Mouse (Mus musculus) 416B (cell line): ENCODE measurements around the gene Pde3a.

Experiments
- DNase-seq: peaks from one replicate; pipeline ENCODE4 v3.0.0; 2011; ENCODE audit warnings: low read depth

Pde3a gene

DNA sequence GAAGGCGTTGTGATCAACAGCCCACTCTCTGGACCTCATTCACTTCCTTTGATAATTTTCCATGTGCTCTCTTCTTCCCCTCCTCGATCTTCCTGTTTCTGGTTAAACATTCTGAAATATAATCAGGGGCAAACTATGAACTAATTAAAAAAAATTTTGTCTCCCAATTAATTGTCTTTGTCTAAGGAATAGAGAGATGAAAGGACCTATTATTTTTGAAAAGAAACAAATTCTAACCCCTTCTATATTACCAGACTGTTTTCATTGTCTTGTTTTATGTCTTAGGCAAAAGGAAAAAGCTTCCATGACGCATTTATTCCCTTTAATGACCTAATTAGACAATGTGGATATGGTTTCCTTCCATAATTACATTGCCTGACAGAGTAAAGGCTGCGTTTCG is 156.4 kb downstream of the Pde3a start:
- DNase-seq: no peak

DNA sequence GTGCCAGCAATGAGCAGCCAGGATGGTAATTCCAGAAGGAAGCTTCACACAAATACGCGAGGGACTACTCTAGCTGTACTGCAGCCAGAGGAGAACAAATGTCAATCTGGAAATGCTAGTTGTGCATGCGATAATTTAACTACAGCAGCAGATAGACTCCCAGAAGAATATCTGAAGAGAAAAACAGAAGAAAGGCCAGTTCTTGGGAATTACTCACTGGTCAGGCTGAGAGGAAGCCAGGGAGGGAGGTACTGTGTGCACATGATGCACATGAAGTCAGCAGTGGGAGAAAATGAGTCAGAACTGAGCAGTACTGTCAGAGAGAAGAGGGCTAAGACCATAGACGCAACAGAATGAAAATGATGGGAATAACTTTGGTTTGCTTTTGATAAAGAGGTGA is 159.7 kb downstream of the Pde3a start:
- no peak for DNase-seq

DNA sequence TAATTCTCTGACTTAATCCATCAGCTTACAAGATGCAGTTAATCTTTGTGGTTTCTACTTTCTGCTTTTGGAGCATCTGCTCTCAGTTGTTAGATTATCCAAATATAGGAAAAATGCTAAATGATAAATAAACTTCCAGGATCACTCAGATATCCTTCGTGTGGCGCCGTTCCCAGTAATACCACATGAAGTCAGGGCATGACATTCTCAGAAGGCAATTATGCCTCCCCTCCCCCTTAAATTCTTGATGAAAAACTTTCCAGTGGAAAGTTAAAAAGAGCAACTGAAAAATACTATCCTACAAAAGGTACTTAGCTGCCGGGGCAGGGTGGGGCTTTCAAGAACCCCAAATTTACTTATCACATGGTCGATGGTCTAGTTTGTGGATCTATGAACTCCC is 161.8 kb downstream of the Pde3a start:
- DNase-seq: no peak

DNA sequence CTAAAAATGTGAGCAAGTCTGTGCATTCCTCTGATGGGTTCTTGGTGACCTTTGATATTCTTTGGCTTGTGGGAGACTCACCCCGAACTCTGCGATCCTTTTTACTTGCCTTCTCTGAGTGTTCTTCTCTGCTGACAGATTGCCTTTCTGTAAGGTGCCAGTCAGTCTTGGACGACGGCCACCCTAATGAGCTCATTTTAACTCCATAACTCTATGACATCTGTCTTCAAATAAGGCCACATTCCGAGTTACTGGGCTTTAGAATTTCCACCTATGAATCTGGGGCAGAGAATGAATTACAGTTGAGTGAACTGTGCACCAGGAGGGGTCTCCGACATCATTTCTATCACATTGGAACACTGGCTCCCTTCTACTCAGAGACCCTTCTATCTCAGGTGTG is 176.0 kb downstream of the Pde3a start:
- no peak for DNase-seq

DNA sequence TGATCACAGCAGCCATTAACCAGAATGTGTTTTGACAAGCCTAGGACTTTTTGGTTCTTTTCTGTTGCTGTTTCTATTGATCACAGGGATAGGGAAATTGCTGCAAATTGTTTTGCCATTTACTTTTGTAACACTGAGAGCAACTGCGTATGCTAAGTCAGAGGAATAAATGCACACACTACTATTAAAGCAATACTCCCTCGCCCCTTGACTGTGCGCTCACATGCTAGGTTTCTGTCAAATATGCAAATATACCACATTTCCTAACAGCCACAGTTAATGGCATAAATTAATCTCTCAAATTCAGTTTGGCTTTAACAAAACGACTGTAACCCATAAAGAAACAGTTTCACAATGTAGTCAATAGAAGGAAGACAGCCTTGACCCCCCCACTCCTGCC is 179.5 kb downstream of the Pde3a start:
- no peak for DNase-seq

DNA sequence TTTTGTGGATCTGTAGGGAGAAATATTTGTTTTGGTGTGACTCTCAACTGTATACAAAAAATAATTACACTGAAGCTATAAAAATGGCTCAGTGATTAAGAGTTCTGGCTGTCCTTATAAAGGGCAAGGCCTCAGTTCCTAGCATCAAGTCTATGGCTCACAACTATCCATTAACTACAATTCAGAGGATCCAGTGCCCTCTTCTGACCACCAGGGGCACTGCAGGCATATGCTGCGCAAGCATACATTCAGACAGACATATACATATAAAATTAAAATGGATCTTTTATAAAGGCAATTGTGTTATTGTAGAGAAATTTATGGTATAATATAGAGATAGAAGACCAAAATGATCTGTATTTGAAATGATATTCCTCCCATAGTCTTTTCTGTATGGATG is 181.1 kb downstream of the Pde3a start:
- peak; percentile 49 for DNase-seq

DNA sequence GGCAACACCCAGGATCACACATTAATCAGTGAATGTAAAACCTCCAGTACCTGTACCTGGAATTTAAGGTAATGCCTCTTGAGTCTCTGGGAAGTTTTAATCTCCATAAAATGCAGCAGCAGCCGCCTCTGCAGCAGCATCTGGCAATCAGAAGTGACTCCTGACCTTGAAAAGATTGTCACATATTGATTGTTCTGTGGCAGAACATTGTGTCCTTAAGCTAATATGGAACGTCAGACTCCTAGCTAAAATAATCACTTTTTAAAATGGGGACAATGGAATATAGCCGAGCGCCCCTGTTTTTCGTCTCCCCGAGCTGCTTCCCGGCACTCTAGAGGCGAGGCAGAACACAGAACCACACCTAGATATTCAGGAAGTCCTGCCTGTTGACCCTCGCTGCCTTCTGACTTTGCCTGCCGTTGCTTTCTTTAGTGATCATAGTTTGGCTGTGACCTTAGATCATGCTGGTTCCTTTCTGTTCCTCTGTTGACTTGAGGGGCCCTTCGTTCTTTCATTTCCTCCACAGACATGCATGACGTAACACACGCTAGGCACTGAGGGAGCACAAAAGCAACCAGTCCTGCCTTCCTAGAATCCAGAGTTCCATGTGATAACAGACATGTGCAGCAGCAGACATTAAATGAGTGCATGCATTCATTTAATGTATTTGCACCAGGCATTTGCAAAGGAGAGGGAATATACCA is 183.4 kb downstream of the Pde3a start:
- DNase-seq: no peak

DNA sequence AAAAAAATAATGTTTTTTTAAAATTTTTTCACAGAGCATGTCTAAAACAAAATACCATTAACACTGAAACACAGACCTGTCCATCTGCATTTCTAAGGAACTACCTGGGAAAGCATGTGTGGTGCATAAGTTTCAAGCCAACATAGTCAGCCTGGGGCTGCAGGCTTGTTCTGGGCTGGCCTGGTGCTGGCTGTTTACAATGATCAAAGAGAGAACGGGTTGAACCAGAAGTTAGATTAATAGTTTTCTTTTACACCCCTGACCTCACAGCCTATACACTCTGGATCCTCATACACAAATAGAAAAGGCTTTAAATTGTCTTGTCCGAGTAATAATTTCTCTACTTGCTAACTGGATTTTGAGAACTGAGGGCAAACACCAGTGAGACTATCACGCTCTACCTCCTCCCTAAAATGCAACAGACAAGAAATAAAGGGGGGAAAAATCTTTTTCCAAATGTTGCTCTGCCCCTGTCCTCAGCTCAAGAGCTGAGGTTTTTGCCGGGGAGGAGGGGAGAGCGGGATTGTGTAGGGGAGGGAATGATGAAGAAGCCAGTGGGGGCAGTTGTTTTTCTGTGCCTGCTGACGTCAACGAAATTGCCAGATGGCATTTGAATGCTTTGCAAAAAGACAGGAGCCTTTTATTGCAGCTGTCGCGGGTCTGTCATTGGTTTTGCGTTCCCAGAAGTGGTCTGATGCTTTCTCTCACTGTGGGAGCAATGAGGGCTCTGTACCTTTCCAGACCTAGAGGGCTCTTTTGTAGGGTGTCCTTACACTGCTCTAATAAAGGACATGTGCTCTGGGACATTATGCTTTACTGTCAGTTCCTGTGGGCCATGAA is 185.1 kb downstream of the Pde3a start:
- DNase-seq: no peak

DNA sequence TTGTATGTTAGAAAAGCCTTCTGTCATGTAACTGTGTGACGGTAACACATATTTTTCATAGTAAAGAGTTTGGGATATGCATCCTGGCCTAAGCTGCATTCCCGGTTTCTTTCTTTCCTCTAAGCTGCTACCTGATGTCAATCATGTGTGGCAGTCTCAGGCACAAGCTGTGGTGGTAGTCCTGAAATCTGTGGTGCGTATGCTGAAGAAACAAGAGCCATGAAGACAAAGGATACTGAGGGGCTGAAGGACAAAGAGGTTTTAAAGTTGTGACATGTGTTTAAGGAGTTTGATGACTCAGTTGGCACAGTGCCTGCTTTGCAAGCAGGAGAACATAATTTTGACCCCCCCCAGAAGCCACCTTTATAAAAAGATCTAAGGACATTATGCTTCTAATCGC is 186.1 kb downstream of the Pde3a start:
- DNase-seq: no peak

DNA sequence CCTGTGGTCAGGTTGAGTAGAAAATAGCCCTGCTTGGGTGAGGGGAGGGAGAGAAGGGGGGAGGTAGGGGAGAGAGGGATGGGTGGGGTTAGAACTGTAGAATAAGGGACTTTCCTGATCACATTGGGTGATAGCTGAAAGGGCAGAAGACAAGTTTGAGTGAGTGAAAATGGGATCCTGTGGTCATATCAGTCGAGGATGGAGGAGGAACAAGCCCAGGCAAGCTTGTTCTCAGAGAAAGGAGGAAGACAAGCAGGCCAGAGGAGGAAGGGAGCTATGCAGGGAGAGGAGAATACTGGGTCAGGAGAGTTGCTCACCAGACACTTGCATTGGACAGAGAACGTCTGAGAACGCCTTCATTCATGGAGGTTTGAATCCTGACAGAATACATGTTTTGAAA is 190.9 kb downstream of the Pde3a start:
- DNase-seq: peak; percentile 11

DNA sequence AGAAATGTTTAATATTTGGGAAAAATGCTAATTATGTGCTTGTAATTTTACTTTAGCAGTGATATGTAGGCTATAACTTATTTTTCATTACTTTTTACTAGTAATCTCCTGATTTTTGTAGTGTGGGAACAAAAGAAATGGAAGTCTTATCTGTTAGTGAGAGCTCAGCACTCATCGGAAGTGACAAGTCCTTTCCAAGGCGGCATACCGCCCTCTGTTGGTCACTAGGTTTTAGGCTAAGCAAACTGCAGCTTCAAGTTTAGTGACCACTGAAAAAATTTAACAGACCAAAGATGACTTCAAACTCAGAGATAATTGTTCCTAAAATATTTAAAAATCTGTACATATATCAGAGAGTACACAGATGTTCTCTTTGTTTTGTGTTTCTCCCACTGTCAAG is 198.5 kb downstream of the Pde3a start:
- DNase-seq: peak; percentile 61

DNA sequence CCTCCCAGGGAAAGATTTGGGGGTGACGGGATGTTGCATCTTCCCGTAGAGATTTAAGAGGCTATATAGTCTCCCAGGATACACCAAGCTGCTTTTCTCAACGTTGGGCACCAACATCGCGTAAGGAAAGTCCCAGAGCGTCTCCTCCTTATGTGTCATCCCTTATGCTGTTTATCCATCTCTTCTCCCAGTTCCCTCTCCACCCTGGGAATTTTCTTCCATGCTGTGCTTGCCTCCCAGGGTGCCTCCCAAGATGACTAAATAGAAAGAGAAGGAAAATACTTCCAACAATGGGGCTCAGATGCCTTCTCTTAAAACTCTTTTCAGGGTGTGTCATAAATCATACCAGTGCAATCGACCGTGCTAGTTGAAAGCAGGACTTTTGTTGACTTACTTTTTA is 199.8 kb downstream of the Pde3a start:
- no peak for DNase-seq

DNA sequence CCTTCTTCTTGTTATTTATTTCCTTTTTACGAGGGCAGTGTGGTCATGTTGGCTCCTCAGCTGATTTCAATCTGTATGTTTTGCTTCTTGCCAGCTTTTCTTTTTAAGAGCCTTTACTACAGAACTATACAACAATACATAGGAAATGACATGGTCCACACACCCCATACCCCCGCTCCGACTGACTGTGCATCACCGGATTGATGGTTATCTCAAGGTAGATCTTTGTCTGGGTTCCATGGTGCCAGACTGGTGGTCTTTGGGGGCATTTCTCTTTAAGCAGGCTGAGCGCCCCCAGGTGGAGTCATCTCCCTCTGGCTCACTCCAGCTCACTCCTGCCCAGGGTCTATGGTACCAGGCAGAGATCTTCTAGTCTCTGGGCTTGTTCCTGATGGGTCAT is 206.3 kb downstream of the Pde3a start:
- DNase-seq: no peak

DNA sequence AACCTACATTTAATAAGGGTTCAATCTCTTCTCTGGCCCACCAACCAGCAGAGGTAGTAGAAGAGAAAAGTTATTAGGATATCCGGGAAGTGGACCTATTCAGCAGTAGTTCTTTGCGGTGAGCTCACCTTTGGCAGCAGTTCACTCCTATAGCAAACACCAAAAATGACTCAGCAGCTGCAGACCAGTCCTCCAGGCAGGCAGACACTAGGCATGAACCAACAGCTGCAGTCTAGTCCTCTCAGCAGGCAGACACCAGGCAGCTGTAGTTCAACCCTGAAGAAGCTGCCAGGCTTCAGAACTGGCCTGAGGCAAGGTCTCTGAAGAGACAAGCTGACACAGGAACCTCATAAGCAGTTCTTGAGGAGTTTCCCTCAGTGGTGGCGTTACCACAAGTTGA is 207.5 kb downstream of the Pde3a start:
- DNase-seq: no peak

DNA sequence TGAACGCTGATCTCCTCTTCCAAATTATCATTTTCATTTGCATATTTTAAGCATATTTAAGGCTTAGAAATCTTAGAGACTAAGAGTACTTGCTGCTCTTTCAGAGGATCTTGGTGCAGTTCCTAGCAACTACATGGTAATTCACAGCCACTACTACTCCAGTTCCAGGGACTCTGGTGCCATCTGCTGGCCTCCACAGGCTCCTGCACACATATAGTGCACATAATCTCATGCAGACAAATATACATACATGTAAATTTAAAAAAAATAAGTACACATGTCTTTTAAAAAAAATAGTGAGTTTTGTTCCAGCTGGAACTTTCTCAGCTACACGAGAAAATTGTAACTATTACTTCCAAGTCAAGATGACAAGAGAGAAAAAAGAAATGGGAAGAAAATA is 221.2 kb downstream of the Pde3a start:
- DNase-seq: peak; percentile 7

DNA sequence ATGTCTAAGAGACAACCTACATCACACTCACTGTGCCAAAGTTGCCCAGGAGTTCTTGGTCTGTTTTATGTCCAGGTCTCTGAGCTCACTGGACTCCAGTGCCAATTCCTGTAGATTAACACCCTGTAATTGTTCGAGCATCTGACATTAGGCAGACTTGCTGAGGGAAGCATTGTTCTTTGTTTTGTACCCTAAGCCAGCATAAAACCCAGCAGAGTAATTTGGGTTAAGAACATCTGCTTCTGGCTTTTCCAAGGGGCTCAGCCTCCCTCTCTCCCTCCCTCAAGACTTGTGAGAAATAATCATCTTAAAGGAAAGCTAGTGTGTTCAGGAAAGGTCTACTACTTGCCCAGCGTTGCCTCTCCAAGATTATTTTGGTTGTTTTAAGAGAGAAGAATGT is 225.2 kb downstream of the Pde3a start:
- no peak for DNase-seq

DNA sequence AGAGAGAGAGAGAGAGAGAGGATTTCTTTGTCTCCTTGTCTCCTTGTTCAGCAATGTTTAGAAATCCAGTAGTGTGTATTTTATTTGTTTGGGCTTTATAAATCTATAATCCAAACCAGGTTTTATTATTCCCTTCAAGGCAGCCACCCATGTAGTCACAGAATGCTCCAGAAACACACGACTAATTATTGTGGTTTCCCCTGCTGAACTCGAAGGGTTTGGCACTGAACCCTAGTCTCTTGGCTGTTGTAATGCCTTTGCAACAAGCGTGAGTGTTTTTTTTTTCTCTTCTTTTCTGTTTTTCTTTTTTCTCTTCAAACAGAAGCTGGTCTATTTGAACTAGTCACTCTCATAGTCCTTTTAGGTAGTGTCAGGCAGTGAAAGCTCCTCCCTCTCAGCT is 225.6 kb downstream of the Pde3a start:
- no peak for DNase-seq

DNA sequence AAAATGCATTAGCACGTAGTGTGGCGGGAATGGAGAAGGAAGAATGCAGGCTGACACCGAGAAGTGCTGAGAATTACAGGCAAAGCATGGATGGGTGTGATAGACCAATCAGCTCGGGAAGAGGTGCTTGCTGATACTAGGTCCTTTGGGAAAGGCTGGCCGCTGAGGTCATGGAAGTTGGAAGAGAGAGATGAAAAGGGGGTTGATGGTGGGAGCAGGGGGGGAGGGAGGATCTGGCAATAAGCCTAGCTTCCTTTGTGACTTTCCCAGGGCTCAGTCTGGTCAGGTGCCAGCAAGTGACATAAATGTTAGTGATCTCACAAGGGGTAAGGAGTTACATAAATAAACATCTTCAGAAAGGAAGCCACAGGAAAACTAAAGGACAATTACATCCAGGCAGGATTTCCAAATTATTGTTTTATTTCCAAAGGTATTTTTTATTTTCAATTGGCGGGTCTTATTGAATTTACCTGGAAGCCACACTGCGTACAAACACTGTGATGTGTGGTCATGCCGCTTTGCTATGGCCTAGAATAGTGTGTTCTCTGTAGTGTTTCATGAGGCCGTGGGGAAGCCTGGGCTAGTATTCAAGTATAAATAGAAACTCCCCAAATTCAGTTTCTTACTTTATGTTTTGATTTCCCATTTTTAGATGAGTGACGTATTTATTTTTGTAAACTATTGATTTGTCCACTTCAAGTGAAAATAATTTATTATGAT is 236.4 kb downstream of the Pde3a start:
- no peak for DNase-seq

DNA sequence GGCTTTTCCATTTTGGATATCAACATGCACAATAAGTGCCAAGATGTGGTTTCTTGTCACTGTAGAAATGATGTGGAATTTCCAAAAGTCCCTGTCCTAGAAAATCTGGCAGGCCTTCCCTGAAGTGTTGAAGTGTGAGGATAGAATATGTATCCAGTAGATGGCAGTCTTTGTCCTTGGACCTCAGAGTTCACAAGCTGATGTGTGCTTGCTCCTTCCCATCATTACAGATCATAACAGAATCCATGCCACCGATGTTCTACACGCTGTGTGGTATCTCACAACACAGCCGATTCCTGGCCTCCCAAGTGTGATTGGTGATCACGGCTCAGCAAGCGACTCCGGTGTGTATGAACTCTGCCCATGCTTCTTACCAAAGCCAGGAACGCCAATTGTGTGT is 238.2 kb downstream of the Pde3a start:
- peak; percentile 52 for DNase-seq

DNA sequence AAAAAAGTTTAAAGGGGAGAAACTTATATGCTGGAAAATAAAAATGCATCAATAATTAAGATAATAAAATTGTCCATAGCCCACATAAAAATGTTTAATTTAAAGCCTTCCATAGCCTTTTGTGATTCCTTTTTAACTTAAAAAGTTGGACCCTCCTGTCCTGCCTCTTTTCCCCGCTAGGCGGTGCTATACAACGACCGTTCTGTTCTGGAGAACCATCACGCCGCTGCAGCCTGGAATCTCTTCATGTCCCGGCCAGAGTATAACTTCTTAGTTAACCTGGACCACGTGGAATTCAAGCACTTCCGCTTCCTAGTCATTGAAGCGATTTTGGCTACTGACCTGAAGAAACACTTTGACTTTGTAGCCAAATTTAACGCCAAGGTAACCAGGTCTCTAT is 239.6 kb downstream of the Pde3a start:
- DNase-seq: peak; percentile 58

DNA sequence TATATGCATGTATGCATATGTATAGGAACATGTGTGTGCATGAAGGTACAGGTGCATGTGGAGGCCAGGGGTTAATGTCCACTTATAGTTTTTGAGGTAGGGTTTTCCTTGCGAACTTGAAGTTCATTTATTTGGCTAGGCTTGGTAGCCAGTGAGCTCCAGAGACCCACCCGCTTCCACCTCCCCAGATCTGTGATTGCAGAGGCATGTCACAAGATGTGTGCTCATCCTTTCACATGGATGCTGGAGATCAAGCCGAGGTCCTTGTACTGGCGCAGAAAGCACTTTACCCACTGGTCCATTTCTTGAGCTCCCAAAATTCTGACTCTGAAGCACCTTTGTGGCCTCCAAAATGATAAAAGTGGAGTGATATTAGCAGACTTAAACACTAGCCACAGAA is 245.8 kb downstream of the Pde3a start:
- DNase-seq: no peak

DNA sequence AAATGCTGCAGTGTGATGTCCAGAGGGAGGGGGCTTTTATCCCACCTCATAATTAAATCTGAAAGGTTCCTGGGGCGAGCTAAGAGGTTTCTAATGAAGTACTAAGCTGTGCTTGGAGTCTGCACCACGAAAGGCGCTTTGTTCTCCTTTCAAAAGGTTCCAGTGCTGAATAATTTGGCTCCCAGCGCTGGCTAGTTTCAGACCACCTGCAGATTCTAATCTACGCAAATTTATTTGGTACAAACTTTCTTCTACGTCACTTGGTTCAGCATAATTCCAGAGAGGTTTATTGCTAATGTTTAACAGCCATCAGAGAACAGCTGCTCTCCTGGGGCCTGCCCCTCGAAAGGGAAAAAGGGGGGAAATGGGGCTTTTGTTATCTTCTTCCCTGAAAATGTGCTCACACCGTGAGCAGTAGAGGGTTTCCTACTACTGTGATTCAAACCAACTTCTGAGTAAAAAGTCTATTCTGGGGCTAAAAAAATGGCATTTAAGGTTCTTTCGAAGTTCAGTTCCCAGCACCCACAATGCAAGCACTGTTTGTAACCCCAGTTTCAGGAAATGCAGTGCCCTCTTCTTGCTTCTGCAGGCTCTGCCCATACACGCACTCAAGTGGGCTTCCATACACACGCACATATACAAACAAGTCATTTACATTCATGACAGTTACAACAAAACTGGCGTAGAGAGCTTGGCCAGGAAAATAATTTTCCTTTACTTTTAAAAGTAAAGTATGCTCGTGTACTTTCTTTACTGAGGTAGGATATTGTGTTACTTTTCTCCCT is 246.8 kb downstream of the Pde3a start:
- DNase-seq: no peak
